Comparison of ENCODE assay signal across 8 mouse cellular contexts in genomic region chr11:88849284-88849683, GRCm38 (mm10). TPM values are rescaled to one million over a fixed set of nuclear protein-coding genes. Genes with fewer than 3 reads are reported as not detected.
A peak's percentile ranks its signal among the peaks of the same experiment; 100 is the strongest.
DNase-seq lines count a peak whose midpoint lies in the region; ATAC-seq and TF ChIP-seq lines count a peak whose summit lies in the region.

No protein-coding gene starts in this region.

- H3K4me3 ChIP-seq in lung, embryonic 15.5 days: no peak overlapping the region

- ATAC-seq in frontal cortex, adult (ENCODE audit: low TSS enrichment): 0 out of 2 replicates have a peak, but pooled peaks have one; percentile 39
- no peak for ATAC-seq in lung, embryonic 15.5 days (ENCODE audit: borderline replicate concordance, extremely low read depth, low FRiP score, low TSS enrichment)

- TF ChIP-seq CTCF in brain, embryonic 14.5 days (IDR thresholded peaks at IDR 0.05; ENCODE audit: borderline replicate concordance, extremely low read depth, insufficient read depth, insufficient read length): no peak

- H3K4me2 ChIP-seq in lung, embryonic 15.5 days: no peak overlapping the region

- TF ChIP-seq POLR2A in brain, embryonic 14.5 days (IDR thresholded peaks at IDR 0.05; ENCODE audit: borderline replicate concordance, extremely low read depth, insufficient read depth, insufficient read length, poor library complexity, severe bottlenecking): no peak

- WGBS in lung, embryonic 15.5 days: 44% methylated on average over 8 of the region's 8 CpGs

- no peak for DNase-seq in frontal cortex, postnatal 25 days (ENCODE audit: low spot score in 2 of 2)
- peak; percentile 70 for DNase-seq in brain, embryonic 14.5 days (ENCODE audit: low read depth)
- DNase-seq in gastrocnemius, postnatal 36 days: peak; percentile 59 to 67
- peak; percentile 85 to 86 for DNase-seq in kidney, adult 8-10 months
- DNase-seq in spleen, postnatal 10 days (ENCODE audit: low spot score in 2 of 2): no peak
- no peak for DNase-seq in T-cell, adult 2 months (ENCODE audit: low spot score)

- H3K4me1 ChIP-seq in lung, embryonic 15.5 days: peaks cover 22% of the 10 kb centered on the region

- H3K9me3 ChIP-seq in lung, embryonic 15.5 days: no peaks in the 10 kb centered on the region

- intact Hi-C loops in gastrocnemius, postnatal 36 days (cut with DNase I): loop anchor here (5.0 kb wide), 2 partner anchors 53 to 98 kb away; no protein-coding TSS in a partner anchor

- no peaks in the 10 kb centered on the region for H3K27me3 ChIP-seq in lung, embryonic 15.5 days

- H3K9ac ChIP-seq in lung, embryonic 15.5 days: 0 out of 2 replicates have a peak overlapping the region, but pooled peaks have one; percentile 1

- peak overlapping the region; percentile 71 for H3K27ac ChIP-seq in lung, embryonic 15.5 days

- H3K36me3 ChIP-seq in lung, embryonic 15.5 days: 0 out of 2 replicates have a peak, but pooled peaks cover 7% of the 10 kb centered on the region

RNA-seq across cellular contexts. Expression of gene Akap1, which starts 15.1 kb away (rescaled TPM):
- 52.8 and 54.1 TPM in 2 replicates for polyA plus RNA-seq in brain, embryonic 14.5 days (2012; rRNA removed)
- total RNA-seq in gastrocnemius, postnatal 36 days (2021): 10 to 100 TPM; 57.0 to 75.1 TPM
- 18.3 and 18.8 TPM in 2 replicates for polyA plus RNA-seq in lung, embryonic 15.5 days (2015; fragmentation: Nextera tagmentation; extraction: Ambion mirVana)

Comparison
In these comparisons a context has a peak if more than half of its experiments do, and no peak if none do; other contexts are left out.
1. DNase-seq: peak in brain, embryonic 14.5 days (single experiment), gastrocnemius, postnatal 36 days (2 of 2) and kidney, adult 8-10 months (2 of 2); none in frontal cortex, postnatal 25 days (0 of 2), spleen, postnatal 10 days (0 of 2) and T-cell, adult 2 months (single experiment).